Mouse (Mus musculus) activated CD4-positive, CD25-positive, alpha-beta regulatory T cell, adult 4 months (primary cell): ENCODE results near the gene Tango6. TPM values are rescaled to one million over a fixed set of nuclear protein-coding genes. Genes with fewer than 3 reads are reported as not detected.
A peak's percentile ranks its signal among the peaks of the same experiment; 100 is the strongest.

Experiments used
- ATAC-seq: one replicate; pipeline ENCODE4 v1.8.0; 2017
- polyA plus RNA-seq, 2 experiments: library from polyadenylated mRNA; unstranded; fragments of 100-300 nt; shearing (Covaris generic); gene quantifications; one replicate each; pipeline ENCODE4 v1.2.1; 2017

Tango6 gene
- polyA plus RNA-seq, 2 experiments from 2014 or later = 5.7 to 6.3 TPM

- ATAC-seq = no peak
Observed at GRCm38 (mm10) chr8:106761867-106762523, 79.1 kb downstream of the Tango6 start.

- no peak for ATAC-seq
Observed at GRCm38 (mm10) chr8:106764529-106764928, 81.7 kb downstream of the Tango6 start.

- no peak for ATAC-seq
Observed at GRCm38 (mm10) chr8:106765570-106765969, 82.7 kb downstream of the Tango6 start.

- no peak for ATAC-seq
Observed at GRCm38 (mm10) chr8:106766736-106767135, 83.9 kb downstream of the Tango6 start.

GRCm38 (mm10) chr8:106769147-106769805, 86.4 kb downstream of the Tango6 start:
- ATAC-seq = no peak

GRCm38 (mm10) chr8:106770596-106771179, 87.8 kb downstream of the Tango6 start:
- ATAC-seq = no peak

- ATAC-seq = no peak
Observed at GRCm38 (mm10) chr8:106772094-106772493, 89.2 kb downstream of the Tango6 start.

GRCm38 (mm10) chr8:106772501-106772900, 89.6 kb downstream of the Tango6 start:
- no peak for ATAC-seq

- ATAC-seq = no peak
Observed at GRCm38 (mm10) chr8:106774567-106775320, 91.9 kb downstream of the Tango6 start.

GRCm38 (mm10) chr8:106789623-106790022, 106.8 kb downstream of the Tango6 start:
- no peak for ATAC-seq

- peak; percentile 59 for ATAC-seq
Observed at GRCm38 (mm10) chr8:106794820-106795219, 112.0 kb downstream of the Tango6 start.

- no peak for ATAC-seq
Observed at GRCm38 (mm10) chr8:106799821-106800220, 117.0 kb downstream of the Tango6 start.

GRCm38 (mm10) chr8:106801261-106801660, 118.4 kb downstream of the Tango6 start:
- no peak for ATAC-seq

- peak; percentile 40 for ATAC-seq
Observed at GRCm38 (mm10) chr8:106802384-106803137, 119.7 kb downstream of the Tango6 start.

- ATAC-seq = no peak
Observed at GRCm38 (mm10) chr8:106805859-106806258, 123.0 kb downstream of the Tango6 start.

- ATAC-seq = no peak
Observed at GRCm38 (mm10) chr8:106807461-106807860, 124.6 kb downstream of the Tango6 start.

GRCm38 (mm10) chr8:106809726-106810125, 126.9 kb downstream of the Tango6 start:
- ATAC-seq = no peak

GRCm38 (mm10) chr8:106810406-106810805, 127.5 kb downstream of the Tango6 start:
- ATAC-seq = no peak

- ATAC-seq = no peak
Observed at GRCm38 (mm10) chr8:106812560-106812959, 129.7 kb downstream of the Tango6 start.

GRCm38 (mm10) chr8:106816431-106817170, 133.7 kb downstream of the Tango6 start:
- ATAC-seq = no peak

- no peak for ATAC-seq
Observed at GRCm38 (mm10) chr8:106817171-106817545, 134.3 kb downstream of the Tango6 start.
